Mouse (Mus musculus) heart, adult 2 months (tissue): Measurements from ENCODE around the gene Psme2b.
"Not testable (repeated sequence)": the region's sequence is repeated elsewhere in the genome, so short reads cannot be mapped to it uniquely, and the experiment has no call there.

Experiments used
- CTCF ChIP-seq: fragments of 200-600 bp; IDR thresholded peaks from 2 replicates; pipeline ENCODE4 v1.8.1; 2022; ENCODE audit warnings: antibody characterized with exemption, mild to moderate bottlenecking, moderate library complexity
- EP300 ChIP-seq: fragments of 200-500 bp; IDR thresholded peaks from 2 replicates; pipeline ENCODE4 v1.6.1; 2011; ENCODE audit warnings: low read depth, low read length, control low read depth; ENCODE audit not compliant: insufficient read depth
- POLR2A ChIP-seq: fragments of 200-500 bp; IDR thresholded peaks from 2 replicates; pipeline ENCODE4 v1.6.1; 2011; ENCODE audit warnings: mild to moderate bottlenecking, low read depth, low read length, control low read depth; ENCODE audit not compliant: insufficient read depth

GRCm38 (mm10) chr11:48994018-48994417 is 48.0 kb upstream of the Psme2b start, which contains the start of gene Tgtp1:
- TF ChIP-seq POLR2A: peak; percentile 55
- TF ChIP-seq CTCF, EP300: not testable (repeated sequence)
